Mouse (Mus musculus) embryonic facial prominence, embryonic 15.5 days (tissue): ENCODE results near the gene Gys2. TPM values are rescaled to one million over a fixed set of nuclear protein-coding genes. Genes with fewer than 3 reads are reported as not detected.

Source experiments
- polyA plus RNA-seq: library from polyadenylated mRNA; unstranded; fragments of >200 nt; fragmentation: Nextera tagmentation; extraction: Ambion mirVana; gene quantifications from 2 replicates; pipeline ENCODE4 v1.2.1, GENCODE M21; 2015

Gene Gys2
- polyA plus RNA-seq, 1 experiment from 2014 or later = 0.05 TPM

Other genes starting within 250 kb of the Gys2 start
- gene Iapp, start 174.7 kb downstream of the Gys2 start, polyA plus RNA-seq = 0.24 TPM in 1 of 2 replicates, not detected in the other
- 0.77 and 0.89 TPM in 2 replicates for gene Slco1a5, start 150.1 kb downstream of the Gys2 start, polyA plus RNA-seq
- 15.9 and 18.1 TPM in 2 replicates for gene Pyroxd1, start 127.5 kb downstream of the Gys2 start, polyA plus RNA-seq
- gene Recql, start 86.0 kb downstream of the Gys2 start, polyA plus RNA-seq = 24.1 and 26.2 TPM in 2 replicates
- 114 and 116 TPM in 2 replicates for gene Golt1b, start 85.9 kb downstream of the Gys2 start, polyA plus RNA-seq
- gene Spx, start 59.7 kb downstream of the Gys2 start, polyA plus RNA-seq = 0.84 and 0.92 TPM in 2 replicates
- 211 and 225 TPM in 2 replicates for gene Ldhb, start 34.8 kb upstream of the Gys2 start, polyA plus RNA-seq
- gene Kcnj8, start 98.5 kb upstream of the Gys2 start, polyA plus RNA-seq = 15.2 and 16.0 TPM in 2 replicates
- gene Abcc9, start 229.2 kb upstream of the Gys2 start, polyA plus RNA-seq = 4.9 TPM in 2 replicates